Mouse (Mus musculus) brain, embryonic 14.5 days (tissue): Measurements from ENCODE around the gene Adcyap1r1.
A peak's percentile ranks its signal among the peaks of the same experiment; 100 is the strongest.

Experiments used
- CTCF ChIP-seq: fragments of 200-500 bp; IDR thresholded peaks from 2 replicates; pipeline ENCODE4 v1.5.1; 2012; ENCODE audit warnings: inconsistent platforms, mild to moderate bottlenecking, moderate library complexity, borderline replicate concordance; ENCODE audit not compliant: insufficient read depth, insufficient read length; ENCODE audit errors: extremely low read depth
- POLR2A ChIP-seq: fragments of 200-500 bp; IDR thresholded peaks from 2 replicates; pipeline ENCODE4 v1.6.1; 2012; ENCODE audit warnings: mild to moderate bottlenecking, inconsistent platforms, borderline replicate concordance; ENCODE audit not compliant: poor library complexity, insufficient read depth, insufficient read length, severe bottlenecking; ENCODE audit errors: extremely low read depth

DNA sequence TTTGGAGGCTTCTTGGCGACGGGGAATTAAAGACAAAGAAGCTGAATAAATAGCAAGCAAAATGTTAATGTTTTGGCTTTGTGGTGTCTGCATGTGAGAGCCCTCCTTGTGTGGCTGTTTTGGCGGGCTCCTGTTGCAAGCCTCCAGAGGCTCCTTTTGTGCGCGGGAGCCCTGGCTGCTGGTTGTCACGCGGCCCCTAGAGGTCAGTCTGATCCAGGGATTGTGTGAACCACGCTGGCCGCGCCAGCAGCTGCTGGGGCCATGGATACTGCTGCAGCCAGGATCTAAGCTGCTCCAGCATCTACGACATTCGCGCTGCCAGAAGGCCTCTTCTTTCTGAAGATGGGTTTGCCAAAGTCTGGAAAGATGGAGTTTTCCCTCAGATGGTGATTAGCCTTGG lies 99.1 kb downstream of the Adcyap1r1 start:
- peak; percentile 61 for TF ChIP-seq CTCF
- TF ChIP-seq POLR2A, result no peak
